Mouse (Mus musculus) gastrocnemius, postnatal 10 days (tissue): ENCODE data around the gene Csnk2a1. TPM values are rescaled to one million over a fixed set of nuclear protein-coding genes. Genes with fewer than 3 reads are reported as not detected.
"Not testable (repeated sequence)": the region's sequence is repeated elsewhere in the genome, so short reads cannot be mapped to it uniquely, and the experiment has no call there.

ENCODE experiments used
- DNase-seq: peaks from one replicate; pipeline ENCODE4 v3.0.0; 2021; ENCODE audit warnings: mixed read lengths
- long read RNA-seq, 2 experiments: library from polyadenylated mRNA; stranded (forward); transcript quantifications; one replicate each; pipeline ENCODE4 v2.0.0; 2021
- total RNA-seq, 2 experiments: library from RNA; stranded (reverse); gene quantifications; 2 replicates each; pipeline ENCODE4 v1.2.3; 2021

Gene Csnk2a1
- 10 to 100 TPM; 77.9 to 80.9 TPM for total RNA-seq
- long read RNA-seq, experiment 1, full-length matches to known transcripts, result 4 of 9 reads
- long read RNA-seq, experiment 1, partial matches to known transcripts, result 0 of 9 reads
- long read RNA-seq, experiment 1, other reads (novel, unspliced or antisense), result 5 of 9 reads
- long read RNA-seq, experiment 2, full-length matches to known transcripts, result 2 of 10 reads
- long read RNA-seq, experiment 2, partial matches to known transcripts, result 0 of 10 reads
- long read RNA-seq, experiment 2, other reads (novel, unspliced or antisense), result 8 of 10 reads

DNA sequence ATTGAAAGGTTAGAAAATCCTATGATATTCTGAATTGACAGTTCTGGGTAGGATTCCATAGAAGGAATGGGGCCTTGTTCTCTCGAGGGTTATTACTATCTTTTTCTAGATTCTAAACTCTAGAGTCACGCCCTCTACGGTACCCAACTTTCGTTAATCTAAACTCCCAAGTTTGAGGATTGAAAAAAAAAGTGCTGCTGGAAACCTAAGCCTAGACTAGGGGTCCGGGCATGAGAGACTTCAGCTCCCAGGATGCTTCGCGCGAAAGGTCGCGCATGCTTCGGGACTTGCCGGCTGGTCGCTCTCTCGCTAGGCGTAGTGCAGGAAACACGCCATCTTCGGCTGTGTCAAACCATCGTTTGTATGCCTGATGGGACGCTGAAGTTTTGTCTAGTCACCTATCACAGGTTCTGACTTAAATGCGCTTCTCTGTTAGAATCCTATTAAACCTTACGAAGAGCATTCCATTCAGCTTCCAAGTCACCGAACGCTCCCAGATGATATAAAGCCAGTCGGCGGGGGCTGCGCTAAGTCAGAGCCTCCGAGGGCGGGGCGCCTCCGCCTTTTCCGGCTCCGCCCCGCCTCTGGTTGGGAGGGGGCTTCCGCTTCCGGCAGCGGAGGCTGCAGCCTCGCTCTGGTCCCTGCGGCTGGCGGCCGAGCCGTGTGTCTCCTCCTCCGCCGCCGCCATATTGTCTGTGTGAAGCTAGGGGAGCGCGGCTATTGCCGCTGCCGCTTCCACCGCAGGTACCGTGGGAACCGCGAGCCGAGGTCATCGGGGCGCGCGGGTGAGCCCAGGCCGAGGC, at the start of gene Csnk2a1:
Gene Csnk2a1 (plus strand): TSS at position 592 of the 803 bp plus-strand sequence.
- DNase-seq, result peak; percentile 90

GRCm38 (mm10) chr2:152177162-152177805, 49.4 kb upstream of the Csnk2a1 start:
- peak; percentile 24 for DNase-seq

GRCm38 (mm10) chr2:152177806-152178170, 48.9 kb upstream of the Csnk2a1 start:
- DNase-seq, result no peak

GRCm38 (mm10) chr2:152178345-152178744, 48.3 kb upstream of the Csnk2a1 start:
- no peak for DNase-seq

GRCm38 (mm10) chr2:152179301-152179700, 47.3 kb upstream of the Csnk2a1 start:
- no peak for DNase-seq

GRCm38 (mm10) chr2:152180323-152180722, 46.3 kb upstream of the Csnk2a1 start:
- peak; percentile 68 for DNase-seq

GRCm38 (mm10) chr2:152187132-152187531, 39.5 kb upstream of the Csnk2a1 start:
- no peak for DNase-seq

GRCm38 (mm10) chr2:152189213-152189612, 37.4 kb upstream of the Csnk2a1 start:
- DNase-seq, result no peak

DNA sequence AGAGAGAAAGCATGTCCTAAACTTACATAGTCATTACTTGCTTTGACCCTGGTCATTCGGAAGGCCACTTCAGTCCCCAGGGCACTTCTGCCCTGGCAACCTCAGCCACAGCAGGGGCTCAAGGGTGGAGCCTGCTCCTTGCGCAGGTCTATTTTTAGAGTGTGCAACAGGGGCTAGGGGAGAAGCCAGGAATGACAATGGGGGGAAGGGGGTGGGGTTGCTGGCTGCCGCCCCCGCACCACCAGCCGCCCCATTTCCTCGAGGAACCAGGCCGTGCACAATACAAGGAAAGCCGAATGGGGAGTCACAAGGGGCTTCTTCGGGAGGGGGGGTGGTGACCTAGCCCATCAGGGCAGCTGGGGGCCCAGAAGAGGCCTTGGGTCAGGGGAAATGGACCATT, 37.0 kb upstream of the Csnk2a1 start:
- DNase-seq, result no peak

- DNase-seq, result no peak
Observed at GRCm38 (mm10) chr2:152190161-152190560, 36.5 kb upstream of the Csnk2a1 start.

DNA sequence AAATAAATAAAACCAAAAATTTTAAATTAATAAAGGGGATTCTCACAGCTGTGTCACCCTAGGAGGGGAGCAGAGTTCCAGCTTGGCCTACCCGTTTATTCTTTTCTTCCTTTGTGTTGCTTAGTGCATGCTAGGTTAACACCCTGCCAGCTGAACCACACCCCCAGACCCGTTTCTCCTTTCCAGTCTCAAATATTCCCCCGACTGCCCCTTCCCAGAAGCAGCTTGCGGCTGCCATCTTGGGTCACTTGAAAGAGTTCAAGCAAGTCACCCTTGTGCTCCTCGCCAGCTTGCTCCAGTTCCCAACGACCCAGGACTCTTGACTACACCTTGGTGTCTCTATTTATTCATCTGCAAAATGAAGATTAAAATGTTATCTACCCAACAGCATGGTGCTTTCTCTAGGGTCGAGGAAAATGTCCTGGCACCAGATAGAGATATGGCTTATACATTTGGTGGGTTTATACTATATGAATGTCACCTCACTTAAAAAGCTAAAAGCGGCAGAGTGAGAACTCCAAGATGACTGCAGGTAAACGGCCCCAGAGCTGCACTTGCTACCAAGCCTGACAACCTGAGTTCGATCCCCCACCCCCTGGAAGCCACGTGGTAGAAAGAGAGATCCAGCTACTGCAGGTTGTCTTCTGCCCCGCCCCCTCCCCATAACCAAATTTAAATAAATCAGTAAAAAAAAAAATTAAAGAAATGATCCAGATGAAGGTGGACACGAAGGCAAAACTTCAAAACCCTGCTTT, 33.9 kb upstream of the Csnk2a1 start:
- DNase-seq, result no peak

DNA sequence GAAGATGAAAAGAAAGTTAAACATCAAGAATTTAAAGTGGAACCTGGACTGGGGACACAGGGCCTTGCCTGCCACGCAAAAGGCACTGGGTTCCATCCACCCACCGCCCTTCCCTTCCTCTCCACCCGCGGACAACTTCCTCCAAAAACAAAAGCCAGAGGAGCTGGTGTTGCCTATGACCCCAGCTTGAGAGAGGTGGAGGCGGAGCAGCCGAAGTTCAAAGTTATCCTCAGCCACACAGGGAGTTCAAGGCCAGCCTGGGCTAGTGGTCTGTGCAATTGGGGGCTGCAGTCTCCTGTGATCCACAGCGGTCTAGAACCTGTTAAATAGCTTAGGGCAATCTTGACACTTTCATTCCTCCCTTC, 33.3 kb upstream of the Csnk2a1 start:
- no peak for DNase-seq

GRCm38 (mm10) chr2:152194586-152194985, 32.1 kb upstream of the Csnk2a1 start:
- no peak for DNase-seq

DNA sequence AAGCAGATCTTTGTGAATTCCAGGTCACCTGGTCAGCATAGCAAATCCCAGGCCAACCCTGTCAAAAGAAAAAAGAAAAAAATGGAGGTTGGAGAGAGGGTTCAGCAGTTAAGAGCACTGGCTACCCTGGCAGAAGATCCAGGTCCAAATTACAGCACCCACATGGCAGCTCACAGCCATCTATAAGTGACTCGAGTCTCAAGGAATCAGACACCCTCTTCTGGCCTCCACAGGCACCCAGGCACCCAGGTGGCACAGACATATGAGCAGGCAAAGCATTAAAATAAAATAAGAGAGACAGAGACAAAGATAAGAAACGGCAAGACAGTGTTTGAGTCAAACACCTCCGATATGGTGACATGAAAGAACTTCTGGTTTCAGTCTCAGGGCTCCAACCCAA, 29.7 kb upstream of the Csnk2a1 start:
- no peak for DNase-seq

- peak; percentile 37 for DNase-seq
Observed at GRCm38 (mm10) chr2:152197301-152197712, 29.3 kb upstream of the Csnk2a1 start.

DNA sequence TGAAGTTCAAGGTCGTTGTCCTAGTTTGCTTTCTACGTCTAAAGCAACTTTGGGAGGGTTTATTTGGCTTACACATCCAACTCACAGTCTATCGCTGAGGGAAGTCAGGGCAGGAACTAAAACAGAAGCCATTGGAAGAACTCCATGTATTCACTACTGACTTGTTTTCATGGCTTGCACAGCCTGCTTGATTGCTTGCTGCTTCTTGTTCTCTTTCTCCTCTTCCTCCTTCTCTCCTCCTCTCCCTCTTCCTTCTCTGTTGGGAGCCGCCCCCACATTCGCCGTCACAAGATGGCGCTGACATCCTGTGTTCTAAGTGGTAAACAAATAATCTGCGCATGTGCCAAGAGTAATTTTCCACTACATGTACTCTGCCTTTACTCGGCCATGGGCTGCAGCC, 20.5 kb upstream of the Csnk2a1 start:
- not testable (repeated sequence) for DNase-seq

DNA sequence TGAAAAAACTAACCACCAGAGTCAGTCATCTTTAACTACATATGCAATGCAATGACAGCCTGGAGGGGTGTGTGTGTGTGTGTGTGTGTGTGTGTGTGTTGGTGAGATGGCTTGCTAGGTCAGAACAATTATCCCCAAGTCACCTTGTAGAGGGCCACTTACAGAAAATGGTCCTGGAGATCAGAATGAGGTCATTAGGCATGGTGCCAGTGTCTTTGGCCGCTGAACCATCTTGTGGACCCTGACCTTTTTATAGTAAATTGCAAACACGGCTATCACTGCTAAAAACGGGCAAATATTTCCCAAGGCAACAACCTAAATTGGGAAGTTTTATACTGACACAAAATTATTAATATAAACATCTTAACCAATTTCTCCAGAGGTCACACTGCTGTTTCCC, 14.8 kb upstream of the Csnk2a1 start:
- no peak for DNase-seq

DNA sequence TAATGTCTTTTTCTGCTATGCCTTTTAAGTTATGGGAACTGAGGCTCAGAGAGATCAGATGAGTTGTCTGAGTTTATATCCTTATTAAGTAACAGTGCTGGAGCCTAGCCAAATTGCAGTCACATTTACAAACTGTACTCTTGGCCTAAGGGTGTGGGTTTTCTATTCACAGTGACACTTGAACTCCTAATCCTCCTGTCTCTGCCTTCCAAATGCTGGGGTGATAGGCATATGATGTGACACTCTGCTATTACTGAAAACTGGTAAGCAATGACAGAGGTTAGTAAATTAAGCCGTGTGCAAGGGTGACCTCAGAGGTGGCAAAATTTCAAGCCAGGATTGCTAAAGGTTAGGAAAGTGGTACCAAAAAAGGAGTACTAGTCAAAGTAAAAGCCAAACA, 9.7 kb upstream of the Csnk2a1 start:
- DNase-seq, result no peak

DNA sequence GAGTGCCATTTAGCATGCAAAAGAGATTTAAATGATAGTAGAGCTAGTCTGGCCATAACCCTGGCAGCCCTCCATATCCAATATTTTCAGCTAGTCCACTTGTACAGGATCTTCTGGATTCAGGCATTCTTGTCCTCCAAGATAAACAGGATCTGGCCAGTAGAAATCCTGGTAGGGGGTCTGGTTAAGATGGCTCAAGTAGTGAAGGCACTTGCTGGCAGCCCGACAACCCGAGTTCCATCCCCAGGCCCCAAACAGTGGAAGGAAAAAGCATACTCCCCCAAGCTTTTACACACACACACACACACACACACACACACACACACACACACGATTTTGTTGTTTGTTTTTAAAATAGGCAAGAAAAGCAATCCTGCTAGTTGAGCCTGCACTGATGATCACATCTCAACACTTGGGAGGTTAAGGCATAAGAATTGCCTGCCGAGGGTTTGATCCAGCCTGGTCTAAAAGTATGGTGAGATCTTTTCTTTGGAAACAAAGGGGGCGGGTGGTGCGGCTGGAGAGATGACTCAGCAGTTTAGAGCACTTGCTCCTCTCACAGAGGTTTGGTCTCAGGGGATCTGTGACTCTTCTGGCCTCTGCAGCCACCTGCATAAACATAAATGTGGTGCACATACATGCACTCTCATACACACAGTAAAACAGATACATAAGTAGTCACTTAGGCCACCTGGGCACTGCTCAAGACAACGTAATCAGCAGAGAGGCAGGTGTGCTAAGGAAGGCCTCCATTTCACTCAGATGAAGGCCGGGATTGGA, 2.9 kb upstream of the Csnk2a1 start:
- no peak for DNase-seq

DNA sequence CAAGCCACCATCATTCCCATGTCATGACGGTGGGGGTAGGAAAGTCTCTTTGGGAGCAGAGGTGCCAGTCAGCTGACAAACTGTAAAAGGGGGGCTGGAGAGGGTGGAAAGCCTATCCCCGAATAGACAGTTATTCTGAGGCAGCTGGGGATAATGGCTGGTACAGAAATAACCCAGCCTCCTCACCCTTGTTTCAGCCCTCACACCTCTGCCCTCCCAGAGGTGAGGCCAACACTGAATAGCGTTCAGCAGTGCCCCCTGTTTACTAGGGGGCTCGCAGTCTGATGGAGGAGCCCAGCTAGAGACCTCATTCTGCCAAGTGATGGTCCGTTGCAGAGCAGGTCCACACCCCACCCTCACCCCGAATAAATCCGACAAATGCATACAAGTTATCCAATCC, 1.1 kb upstream of the Csnk2a1 start:
- no peak for DNase-seq

DNA sequence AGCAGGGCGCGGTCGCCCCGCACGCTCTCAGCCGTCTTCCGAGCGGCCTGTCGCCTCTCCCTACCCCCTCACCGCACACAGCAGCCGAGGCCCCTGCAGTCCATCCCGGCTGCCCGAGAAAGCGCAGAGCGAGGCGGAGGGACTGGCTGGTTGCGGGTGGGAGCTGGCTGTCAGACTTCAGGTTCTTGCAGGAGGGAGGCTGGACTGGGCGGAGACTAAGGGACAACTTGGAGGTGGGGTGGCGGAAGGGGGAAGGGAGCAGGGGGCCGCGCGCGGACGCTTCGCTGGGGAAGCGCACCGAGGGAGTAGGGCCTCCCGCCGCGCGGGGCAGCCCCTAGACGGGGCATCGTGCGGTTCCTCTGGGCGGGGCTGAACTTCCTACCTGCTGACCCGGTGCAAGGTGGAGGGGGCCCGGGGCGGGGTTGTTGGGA, 427 bp downstream of the Csnk2a1 start:
- peak; percentile 62 for DNase-seq

DNA sequence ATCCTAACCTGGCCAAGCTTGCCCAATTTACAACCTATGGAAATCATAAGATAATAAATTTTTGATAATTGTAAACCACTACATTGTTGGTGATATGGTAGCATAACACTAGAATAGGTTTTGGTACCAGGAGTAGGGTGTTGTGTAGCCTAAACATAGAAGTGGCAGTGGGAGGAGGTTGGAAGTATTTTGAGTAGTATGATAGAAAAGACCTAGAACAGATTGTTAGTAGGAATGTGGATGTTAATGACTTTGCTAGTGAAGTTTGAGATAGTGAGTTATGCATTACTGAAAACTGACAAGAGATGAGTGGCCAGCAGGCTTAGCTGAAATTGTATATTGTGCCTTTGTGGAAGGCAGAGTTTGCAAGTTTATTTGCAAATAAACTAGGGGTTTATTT, 3.4 kb downstream of the Csnk2a1 start:
- no peak for DNase-seq
